Mouse (Mus musculus): ENCODE results near the gene Sprr4. TPM values are rescaled to one million over a fixed set of nuclear protein-coding genes. Genes with fewer than 3 reads are reported as not detected.

Sprr4 gene
- not detected in 2 replicates for polyA plus RNA-seq (2012; ENCODE audit: low replicate concordance)

GRCm38 (mm10) chr3:92500393-92500792 lies at the start of gene Sprr4:
Sprr4 (minus strand) TSS chr3:92500493.

GRCm38 (mm10) chr3:92534411-92534810 lies 34.1 kb upstream of the Sprr4 start, which contains the start of gene 2310046K23Rik:
2310046K23Rik (minus strand) TSS chr3:92534511.

GRCm38 (mm10) chr3:92485863-92486262 lies 14.4 kb downstream of the Sprr4 start, which contains the start of gene Sprr1a:
Sprr1a (minus strand) TSS chr3:92485895.

GRCm38 (mm10) chr3:92458620-92459019 lies 41.7 kb downstream of the Sprr4 start, which contains the start of gene Sprr3:
Sprr3 (minus strand) TSS chr3:92458720.

Other genes starting within 250 kb of the Sprr4 start
- gene Sprr2a3, start 215.1 kb downstream of the Sprr4 start, polyA plus RNA-seq (2012; ENCODE audit: low replicate concordance) = not detected in 2 replicates
- not detected in 2 replicates for gene Sprr2b, start 183.9 kb downstream of the Sprr4 start, polyA plus RNA-seq (2012; ENCODE audit: low replicate concordance)
- gene Sprr2d, start 161.4 kb downstream of the Sprr4 start, polyA plus RNA-seq (2012; ENCODE audit: low replicate concordance) = not detected in 2 replicates
- not detected in 2 replicates for gene Sprr2e, start 148.3 kb downstream of the Sprr4 start, polyA plus RNA-seq (2012; ENCODE audit: low replicate concordance)
- not detected in 2 replicates for gene Sprr2f, start 135.3 kb downstream of the Sprr4 start, polyA plus RNA-seq (2012; ENCODE audit: low replicate concordance)
- not detected in 2 replicates for gene Sprr2h, start 114.8 kb downstream of the Sprr4 start, polyA plus RNA-seq (2012; ENCODE audit: low replicate concordance)
- gene Sprr2i, start 92.5 kb downstream of the Sprr4 start, polyA plus RNA-seq (2012; ENCODE audit: low replicate concordance) = not detected in 2 replicates
- gene Sprr2j-ps, start 82.4 kb downstream of the Sprr4 start, polyA plus RNA-seq (2012; ENCODE audit: low replicate concordance) = not detected in 2 replicates
- 16.3 and 26.7 TPM in 2 replicates for gene Gm9774, start 71.1 kb downstream of the Sprr4 start, polyA plus RNA-seq (2012; ENCODE audit: low replicate concordance)
- not detected in 2 replicates for gene Sprr2k, start 67.9 kb downstream of the Sprr4 start, polyA plus RNA-seq (2012; ENCODE audit: low replicate concordance)
- not detected in 2 replicates for gene Sprr1b, start 61.7 kb downstream of the Sprr4 start, polyA plus RNA-seq (2012; ENCODE audit: low replicate concordance)
- not detected in 2 replicates for gene Sprr3, start 41.8 kb downstream of the Sprr4 start, polyA plus RNA-seq (2012; ENCODE audit: low replicate concordance)
- gene Sprr1a, start 14.6 kb downstream of the Sprr4 start, polyA plus RNA-seq (2012; ENCODE audit: low replicate concordance) = not detected in 2 replicates
- gene 2310046K23Rik, start 34.0 kb upstream of the Sprr4 start, polyA plus RNA-seq (2012; ENCODE audit: low replicate concordance) = not detected in 2 replicates
- gene Ivl, start 73.2 kb upstream of the Sprr4 start, polyA plus RNA-seq (2012; ENCODE audit: low replicate concordance) = not detected in 2 replicates
- not detected in 2 replicates for gene Smcp, start 88.5 kb upstream of the Sprr4 start, polyA plus RNA-seq (2012; ENCODE audit: low replicate concordance)
- not detected in 2 replicates for gene 2210017I01Rik, start 107.0 kb upstream of the Sprr4 start, polyA plus RNA-seq (2012; ENCODE audit: low replicate concordance)
- not detected in 2 replicates for gene Lce6a, start 121.2 kb upstream of the Sprr4 start, polyA plus RNA-seq (2012; ENCODE audit: low replicate concordance)
- gene Lce1a1, start 147.8 kb upstream of the Sprr4 start, polyA plus RNA-seq (2012; ENCODE audit: low replicate concordance) = not detected in 2 replicates
- gene Lce1b, start 156.4 kb upstream of the Sprr4 start, polyA plus RNA-seq (2012; ENCODE audit: low replicate concordance) = not detected in 2 replicates
- gene Lce1a2, start 169.8 kb upstream of the Sprr4 start, polyA plus RNA-seq (2012; ENCODE audit: low replicate concordance) = not detected in 2 replicates
- not detected in 2 replicates for gene Lce1c, start 178.8 kb upstream of the Sprr4 start, polyA plus RNA-seq (2012; ENCODE audit: low replicate concordance)
- not detected in 2 replicates for gene Lce1d, start 186.7 kb upstream of the Sprr4 start, polyA plus RNA-seq (2012; ENCODE audit: low replicate concordance)
- not detected in 2 replicates for gene Lce1e, start 208.6 kb upstream of the Sprr4 start, polyA plus RNA-seq (2012; ENCODE audit: low replicate concordance)
- not detected in 2 replicates for gene Lce1f, start 219.9 kb upstream of the Sprr4 start, polyA plus RNA-seq (2012; ENCODE audit: low replicate concordance)
- gene Gm38119, start 238.6 kb upstream of the Sprr4 start, polyA plus RNA-seq (2012; ENCODE audit: low replicate concordance) = not detected in 2 replicates